Mouse (Mus musculus) heart, postnatal 0 days (tissue): ENCODE results near the gene Gltp.

Source experiments
- CTCF ChIP-seq: IDR thresholded peaks from 2 replicates; pipeline ENCODE4 v1.5.1; 2016; ENCODE audit warnings: antibody characterized with exemption, control low read depth, low read depth
- EP300 ChIP-seq: IDR thresholded peaks from 2 replicates; pipeline ENCODE4 v1.6.1; 2016; ENCODE audit warnings: antibody characterized with exemption, low read depth

DNA sequence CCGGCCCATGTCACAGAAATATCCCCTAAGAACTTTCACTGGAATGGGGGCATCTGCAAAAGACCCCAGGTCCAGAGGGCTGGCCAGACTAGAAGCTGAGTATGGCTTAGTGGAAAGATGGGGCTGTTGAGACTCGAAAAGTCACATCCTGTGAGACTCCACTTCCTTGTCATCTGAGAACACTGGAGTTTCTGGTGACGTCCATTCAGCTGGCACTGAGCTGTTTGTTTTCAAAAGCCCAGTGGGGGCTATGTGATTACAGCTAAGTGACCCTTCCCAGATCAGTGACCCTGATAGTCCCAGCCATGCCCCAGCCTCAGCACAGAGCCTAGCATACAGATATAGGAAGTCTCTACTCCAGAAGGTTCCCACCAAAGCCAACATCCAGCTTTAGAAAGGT is 39.3 kb downstream of the Gltp start:
- TF ChIP-seq CTCF = no peak
- TF ChIP-seq EP300 = no peak
